Mouse (Mus musculus) layer of hippocampus, adult 11-12 months (tissue): Measurements from ENCODE around the gene Ttc3.

Experiments used
- DNase-seq: peaks from one replicate; pipeline ENCODE4 v3.0.0; 2022; ENCODE audit warnings: low spot score

Ttc3 gene

GRCm38 (mm10) chr16:94358091-94358490 is 12.3 kb upstream of the Ttc3 start:
- no peak for DNase-seq

DNA sequence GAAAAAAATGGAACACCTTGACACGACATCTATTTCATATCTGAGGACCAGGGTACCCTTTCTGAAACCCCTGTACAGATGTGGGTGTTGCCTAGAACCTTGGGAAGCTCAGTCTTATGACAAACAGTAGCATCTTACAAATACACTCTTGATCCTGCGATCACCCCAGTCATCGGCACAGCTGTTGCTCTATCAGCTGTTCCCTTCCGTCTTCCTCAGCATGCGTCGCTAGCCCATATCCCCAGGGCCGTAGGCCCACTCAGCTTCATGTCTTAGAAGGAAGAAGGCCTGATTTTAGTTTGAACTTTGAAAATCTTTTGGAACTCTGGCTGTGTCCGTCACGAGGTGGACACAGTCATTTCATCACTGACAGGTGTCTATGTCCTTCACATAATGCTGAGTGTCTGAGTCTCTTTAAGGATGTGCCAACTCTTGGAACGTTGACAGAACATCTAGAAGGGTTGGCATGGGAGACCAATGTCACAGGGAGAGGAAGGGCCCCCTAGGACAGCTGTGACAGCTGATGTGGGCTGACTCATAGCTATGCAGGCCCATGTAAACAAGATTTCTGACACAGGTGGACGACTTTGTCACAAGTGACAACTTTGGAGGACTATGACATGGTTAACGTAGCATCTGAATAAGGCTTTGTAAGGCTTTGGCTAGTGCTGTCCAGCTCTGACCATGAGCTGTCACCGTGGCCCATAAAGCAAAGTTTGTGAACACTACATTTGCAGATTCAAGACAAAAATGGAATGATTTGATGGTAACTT is 9.7 kb upstream of the Ttc3 start:
- no peak for DNase-seq

GRCm38 (mm10) chr16:94362174-94362873 is 8.1 kb upstream of the Ttc3 start:
- peak; percentile 74 for DNase-seq

- DNase-seq, result no peak
Measured at GRCm38 (mm10) chr16:94363814-94364213, 6.6 kb upstream of the Ttc3 start.

GRCm38 (mm10) chr16:94365435-94365834 is 5.0 kb upstream of the Ttc3 start:
- DNase-seq, result no peak

DNA sequence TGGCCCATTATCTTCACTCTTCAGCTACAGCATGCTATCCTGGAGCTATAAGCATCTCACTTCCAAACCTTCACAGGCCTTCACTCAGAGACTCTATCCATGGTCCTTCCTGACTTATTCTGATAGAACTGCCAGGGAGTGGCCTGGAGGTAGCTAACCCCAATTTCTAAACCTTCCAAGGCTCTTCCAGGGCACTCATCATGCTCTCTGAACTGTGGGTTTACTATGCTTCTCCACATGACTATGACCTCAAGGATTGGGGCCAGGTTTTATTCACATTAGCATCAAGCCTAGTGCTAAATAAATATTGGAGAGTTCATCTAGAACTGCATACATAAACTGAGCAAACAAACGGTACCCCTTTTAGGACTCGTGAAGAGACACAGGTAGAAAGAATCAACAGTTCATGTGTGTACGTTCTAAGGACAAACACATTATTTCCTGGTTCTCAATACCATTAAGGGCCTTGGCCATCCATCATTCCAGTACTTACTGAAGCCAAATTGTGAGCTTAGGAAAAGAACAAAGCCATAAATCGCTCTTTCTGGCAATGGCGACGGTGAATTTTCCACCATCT is 734 bp upstream of the Ttc3 start:
- no peak for DNase-seq

DNA sequence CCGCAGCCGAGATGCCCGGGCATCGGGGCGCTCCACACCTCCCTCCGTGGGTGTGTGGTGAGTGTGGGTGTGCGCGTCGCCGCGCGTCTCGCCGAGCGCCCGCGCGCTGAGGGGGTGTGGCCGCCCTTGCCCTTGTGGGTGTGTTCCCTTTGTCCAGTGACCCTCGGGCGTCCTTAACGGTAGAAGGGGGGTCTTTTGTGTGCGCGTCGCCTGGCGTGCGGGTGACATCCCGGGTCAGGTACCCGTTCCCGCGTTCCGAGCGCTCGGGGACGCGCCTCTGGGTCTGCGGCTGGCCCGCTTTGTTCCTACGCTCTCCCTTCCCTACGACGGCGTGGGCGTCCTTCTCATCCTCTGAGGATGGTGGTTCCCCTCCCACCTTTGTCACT is 490 bp downstream of the Ttc3 start:
- no peak for DNase-seq

GRCm38 (mm10) chr16:94371301-94371931 is 998 bp downstream of the Ttc3 start, which contains the start of gene Pigp:
Gene Pigp, minus strand, starts transcription at chr16:94371842.
- peak; percentile 66 for DNase-seq

GRCm38 (mm10) chr16:94379386-94379785 is 9.0 kb downstream of the Ttc3 start:
- DNase-seq, result no peak

- no peak for DNase-seq
Measured at GRCm38 (mm10) chr16:94383277-94383676, 12.9 kb downstream of the Ttc3 start.

DNA sequence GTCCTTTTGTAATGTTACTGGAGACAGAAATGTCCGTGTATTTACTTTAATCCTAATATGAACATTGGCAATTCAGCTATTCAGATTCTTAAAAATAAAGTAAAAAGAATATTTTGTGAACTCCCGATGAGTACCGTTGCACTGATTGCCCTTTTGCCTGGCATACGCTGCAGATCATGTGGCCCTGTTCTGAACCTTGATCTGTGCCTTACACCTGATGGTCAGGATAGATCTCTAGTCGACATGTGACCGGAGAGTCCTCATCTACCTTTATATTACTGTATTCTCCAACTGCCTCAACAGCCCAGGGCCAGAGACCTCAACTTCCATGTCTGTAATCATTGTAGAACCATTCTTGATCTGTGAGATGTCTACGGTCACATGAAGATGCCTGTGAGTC is 17.3 kb downstream of the Ttc3 start:
- no peak for DNase-seq

GRCm38 (mm10) chr16:94392299-94392698 is 21.9 kb downstream of the Ttc3 start:
- DNase-seq, result no peak

DNA sequence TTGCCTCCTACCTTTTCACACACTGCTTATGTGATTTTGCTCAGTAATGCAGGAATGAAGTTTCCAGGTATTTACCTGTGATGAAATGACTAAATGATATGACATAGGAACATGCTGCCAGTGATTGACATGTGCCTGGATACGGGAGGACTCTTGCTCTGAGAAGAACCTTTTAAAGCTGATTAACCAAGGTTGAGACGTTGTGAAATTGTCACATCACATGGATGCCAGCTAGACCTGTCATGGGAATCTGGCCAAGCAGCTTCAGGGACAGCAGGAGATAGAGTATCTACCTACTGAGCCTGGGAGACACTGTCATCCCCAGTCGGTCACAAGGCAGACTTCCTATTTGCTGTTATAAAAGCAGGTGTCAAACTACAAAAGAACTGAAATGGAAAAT is 24.6 kb downstream of the Ttc3 start:
- DNase-seq, result no peak

GRCm38 (mm10) chr16:94396641-94397040 is 26.2 kb downstream of the Ttc3 start:
- no peak for DNase-seq

DNA sequence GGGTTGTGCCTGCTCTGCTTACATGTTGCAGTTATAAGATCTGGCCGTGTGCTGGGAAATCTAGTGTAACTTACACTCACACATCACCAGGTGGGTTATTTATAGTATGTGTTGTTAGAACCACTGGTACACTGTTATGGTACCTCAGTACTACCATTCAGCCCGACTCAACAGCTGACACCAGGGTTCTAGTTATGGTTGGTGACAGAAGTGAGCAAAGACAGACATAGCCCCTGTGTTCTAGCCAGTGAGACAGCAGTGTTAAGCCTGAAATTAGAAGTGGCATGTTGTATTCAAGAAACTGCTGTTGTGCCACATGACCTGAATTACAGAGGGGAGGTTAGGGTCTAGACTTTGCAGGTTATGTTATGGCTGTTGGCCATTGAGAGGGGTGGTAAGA is 28.7 kb downstream of the Ttc3 start:
- DNase-seq, result no peak

- no peak for DNase-seq
Measured at GRCm38 (mm10) chr16:94401636-94402035, 31.2 kb downstream of the Ttc3 start.

- no peak for DNase-seq
Measured at GRCm38 (mm10) chr16:94402185-94402584, 31.8 kb downstream of the Ttc3 start.

GRCm38 (mm10) chr16:94411287-94411686 is 40.9 kb downstream of the Ttc3 start:
- no peak for DNase-seq

- DNase-seq, result no peak
Measured at GRCm38 (mm10) chr16:94412198-94412597, 41.8 kb downstream of the Ttc3 start.

DNA sequence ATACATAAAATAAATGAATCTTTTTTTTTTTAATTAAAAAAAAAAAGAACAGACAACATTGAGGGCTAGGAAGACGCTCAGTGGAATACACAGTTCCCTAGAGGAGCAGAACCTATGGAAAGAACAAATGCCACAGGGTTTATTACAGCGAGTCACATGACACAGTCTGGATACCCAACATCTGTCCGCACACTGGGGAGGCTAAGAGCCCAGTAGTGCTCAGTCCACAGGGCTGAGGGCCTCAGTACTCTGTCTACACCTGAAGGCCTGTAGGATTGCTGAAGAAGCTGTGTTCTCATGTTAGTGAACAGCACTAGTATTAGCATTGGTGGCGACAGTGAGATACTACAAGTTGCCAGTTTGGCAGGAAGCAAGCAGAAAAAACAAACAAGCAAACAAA is 42.3 kb downstream of the Ttc3 start:
- no peak for DNase-seq

- DNase-seq, result no peak
Measured at GRCm38 (mm10) chr16:94414151-94414550, 43.7 kb downstream of the Ttc3 start.

DNA sequence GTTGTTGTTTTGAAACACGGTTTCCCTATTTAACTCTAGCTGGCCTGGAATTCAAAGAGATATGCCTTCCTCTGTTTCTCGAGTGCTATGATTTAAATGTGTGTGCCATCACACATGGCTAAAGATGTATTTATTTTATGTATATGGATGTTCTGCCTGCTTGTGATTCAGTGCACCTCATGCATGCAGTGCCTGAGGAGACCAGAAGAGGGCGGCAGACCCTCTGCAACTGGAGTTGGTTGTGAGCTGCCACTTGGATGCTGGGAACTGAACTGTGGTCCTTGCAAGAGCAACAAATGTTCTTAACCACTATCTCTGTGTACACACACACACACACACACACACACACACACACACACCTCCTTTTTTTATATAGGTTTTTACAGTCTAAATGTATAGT is 50.1 kb downstream of the Ttc3 start:
- DNase-seq, result no peak

DNA sequence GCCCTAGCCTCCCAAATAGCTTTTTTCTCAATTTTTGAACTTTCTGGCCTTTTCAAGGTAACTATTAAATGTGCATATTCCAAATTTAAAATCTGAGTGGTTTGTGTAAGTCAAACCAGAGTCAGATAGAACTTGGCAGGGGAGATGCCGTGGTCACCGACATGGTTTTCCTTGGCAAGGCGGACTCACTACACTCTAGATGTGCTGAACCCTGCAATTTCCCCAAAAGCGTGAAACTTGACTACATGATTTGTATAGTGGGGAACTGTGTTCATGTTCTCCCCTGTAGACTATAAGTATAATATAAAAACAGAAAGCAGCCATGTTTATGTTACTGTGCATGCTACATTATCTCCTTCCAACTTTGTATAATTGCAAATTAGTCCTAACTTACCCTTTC is 58.5 kb downstream of the Ttc3 start:
- no peak for DNase-seq
